Mouse (Mus musculus) myocyte (in vitro differentiated cells): ENCODE results near the gene Cldnd1. TPM values are rescaled to one million over a fixed set of nuclear protein-coding genes. Genes with fewer than 3 reads are reported as not detected.
A peak's percentile ranks its signal among the peaks of the same experiment; 100 is the strongest.

ENCODE experiments used
- H3K27me3 ChIP-seq: one replicate; pipeline ENCODE4 v1.6.1; 2011; ENCODE audit not compliant: control insufficient read depth, insufficient read depth, insufficient read length
- H3K36me3 ChIP-seq: one replicate; pipeline ENCODE4 v1.6.1; 2011; ENCODE audit not compliant: control insufficient read depth, insufficient read depth
- H3K4me2 ChIP-seq: one replicate; pipeline ENCODE4 v1.6.1; 2011; ENCODE audit warnings: low read depth, control low read depth
- H3K4me3 ChIP-seq: one replicate; pipeline ENCODE4 v1.5.1; 2011; ENCODE audit warnings: mild to moderate bottlenecking, control low read depth, moderate library complexity
- H3K79me2 ChIP-seq: one replicate; pipeline ENCODE4 v1.6.1; 2011; ENCODE audit not compliant: control insufficient read depth, insufficient read depth
- H3ac ChIP-seq: one replicate; pipeline ENCODE4 v1.6.1; 2011; ENCODE audit not compliant: control insufficient read depth, insufficient read length
- CEBPB ChIP-seq: IDR thresholded peaks from 2 replicates; pipeline ENCODE4 v1.6.1; 2011; ENCODE audit warnings: mild to moderate bottlenecking, moderate library complexity; ENCODE audit not compliant: poor library complexity, insufficient read depth, severe bottlenecking
- E2F4 ChIP-seq: IDR thresholded peaks from one replicate; pipeline ENCODE4 v1.6.1; 2011; ENCODE audit warnings: mild to moderate bottlenecking, control low read depth, moderate library complexity; ENCODE audit not compliant: insufficient read depth
- MAX ChIP-seq: IDR thresholded peaks from one replicate; pipeline ENCODE4 v1.6.1; 2011; ENCODE audit warnings: low read depth, mild to moderate bottlenecking, control low read depth
- MYOD1 ChIP-seq, 3 experiments: IDR thresholded peaks; one replicate each; pipeline ENCODE4 v1.6.1; 2011; ENCODE audit warnings: control low read depth in 2 of 3, low read depth in 2 of 3, mild to moderate bottlenecking in 2 of 3, moderate library complexity in 1 of 3; ENCODE audit not compliant: insufficient read length in 2 of 3, control insufficient read depth in 1 of 3
- MYOG ChIP-seq, 3 experiments: IDR thresholded peaks; one replicate each; pipeline ENCODE4 v1.6.1; 2011; ENCODE audit warnings: control low read depth in 2 of 3, low read depth in 2 of 3, mild to moderate bottlenecking in 2 of 3; ENCODE audit not compliant: insufficient read length in 2 of 3, control insufficient read depth in 1 of 3, insufficient read depth in 1 of 3
- POLR2A ChIP-seq: IDR thresholded peaks from one replicate; pipeline ENCODE4 v1.6.1; 2011; ENCODE audit warnings: low read depth, mild to moderate bottlenecking, control low read depth, moderate library complexity; ENCODE audit not compliant: insufficient read length
- POLR2AphosphoS2 ChIP-seq: IDR thresholded peaks from one replicate; pipeline ENCODE4 v1.6.1; 2011; ENCODE audit warnings: low read depth, control low read depth; ENCODE audit not compliant: insufficient read length
- REST ChIP-seq: IDR thresholded peaks from one replicate; pipeline ENCODE4 v1.6.1; 2011; ENCODE audit warnings: mild to moderate bottlenecking, control low read depth, moderate library complexity; ENCODE audit not compliant: insufficient read depth, insufficient read length
- SRF ChIP-seq: IDR thresholded peaks from one replicate; pipeline ENCODE4 v1.6.1; 2011; ENCODE audit warnings: low read depth; ENCODE audit not compliant: control insufficient read depth, insufficient read length
- TCF12 ChIP-seq: IDR thresholded peaks from one replicate; pipeline ENCODE4 v1.6.1; 2011; ENCODE audit warnings: mild to moderate bottlenecking, control low read depth; ENCODE audit not compliant: poor library complexity, insufficient read depth, severe bottlenecking
- TCF3 ChIP-seq: IDR thresholded peaks from one replicate; pipeline ENCODE4 v1.6.1; 2011; ENCODE audit warnings: low read depth, control low read depth; ENCODE audit not compliant: insufficient read length
- USF1 ChIP-seq: IDR thresholded peaks from one replicate; pipeline ENCODE4 v1.6.1; 2011; ENCODE audit warnings: low read depth, mild to moderate bottlenecking, control low read depth, moderate library complexity
- polyA plus RNA-seq: library from polyadenylated mRNA; unstranded; fragments of >200 nt; fragmentation: generic; extraction: Trizol; gene quantifications from one replicate; pipeline ENCODE4 v1.2.1, GENCODE M21; 2012; ENCODE audit warnings: missing spikeins

Gene Cldnd1
- polyA plus RNA-seq, 1 experiment, result 68.1 TPM

DNA sequence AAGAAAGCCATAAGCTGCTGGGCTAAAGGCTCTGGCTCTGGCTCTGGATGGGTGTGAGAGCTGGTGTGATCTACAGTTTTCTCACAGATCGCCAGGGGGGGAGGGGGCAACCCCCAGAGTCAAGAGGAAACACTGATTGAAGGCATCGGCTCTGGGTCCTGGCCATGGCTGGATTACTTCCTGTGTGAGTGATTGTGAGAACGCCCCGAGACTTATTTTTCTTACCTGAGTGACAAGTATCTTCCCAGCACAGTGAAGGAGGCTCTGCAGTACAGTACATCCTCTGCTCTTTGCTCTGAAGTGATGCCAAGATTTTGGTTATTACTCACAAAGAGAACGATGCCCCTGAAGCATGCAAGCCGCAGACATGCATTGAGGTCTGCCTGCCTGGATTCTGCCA is 25.9 kb upstream of the Cldnd1 start:
- Histone ChIP-seq H3K36me3 (no peaks in the 10 kb centered on the region), H3K79me2 (no peaks in the 10 kb centered on the region), H3K4me2 (peak overlapping the region; percentile 67), H3ac (no peak overlapping the region), H3K27me3 (no peaks in the 10 kb centered on the region), H3K4me3 (no peak overlapping the region)
- TF ChIP-seq E2F4 (no peak), CEBPB (no peak), POLR2A (no peak), MYOG (IDR thresholded peaks at IDR 0.05; ENCODE audit: control insufficient read depth in 1 of 3, insufficient read depth in 1 of 3, insufficient read length in 2 of 3, low read depth in 2 of 3) (no peak), SRF (no peak), TCF12 (no peak), MAX (no peak), TCF3 (no peak), MYOD1 (IDR thresholded peaks at IDR 0.05; ENCODE audit: control insufficient read depth in 1 of 3, insufficient read length in 2 of 3, low read depth in 2 of 3) (no peak), REST (no peak), POLR2AphosphoS2 (no peak), USF1 (no peak)

DNA sequence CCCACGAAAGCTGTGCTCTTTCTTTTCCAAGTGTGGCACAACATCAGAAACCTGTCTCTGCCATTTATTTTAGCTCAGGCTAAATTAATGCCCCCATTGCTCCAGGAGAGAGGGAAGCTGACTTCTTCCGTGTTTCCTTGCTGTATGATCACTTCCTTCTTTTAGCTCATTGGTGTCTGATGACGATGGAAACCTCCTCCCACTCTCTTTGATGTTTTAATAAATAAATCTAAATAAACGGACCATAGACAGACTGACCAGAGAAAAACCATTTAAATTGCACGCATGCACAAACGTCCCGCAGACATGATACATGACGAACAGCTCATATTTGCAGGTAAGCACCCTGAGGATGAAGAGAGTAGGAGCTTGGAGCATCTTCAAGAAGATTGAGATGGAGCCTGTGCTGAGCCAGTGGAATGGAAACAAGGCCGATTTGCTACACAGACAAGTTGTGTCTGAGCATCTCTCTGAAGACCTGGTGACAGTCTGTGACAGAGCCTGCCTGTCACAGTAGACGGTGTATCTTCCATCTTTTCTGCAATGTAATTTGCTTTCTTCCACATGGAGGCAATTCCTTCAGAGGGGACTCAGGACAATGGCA is 25.3 kb upstream of the Cldnd1 start:
- no peak for TF ChIP-seq SRF
- no peak for TF ChIP-seq TCF12
- no peak for TF ChIP-seq MAX
- TF ChIP-seq REST, result no peak
- TF ChIP-seq CEBPB, result no peak
- TF ChIP-seq POLR2A, result no peak
- peak overlapping the region; percentile 67 for H3K4me2 ChIP-seq
- H3K36me3 ChIP-seq, result no peaks in the 10 kb centered on the region
- H3K27me3 ChIP-seq, result no peaks in the 10 kb centered on the region
- H3ac ChIP-seq, result no peak overlapping the region
- no peak overlapping the region for H3K4me3 ChIP-seq
- no peaks in the 10 kb centered on the region for H3K79me2 ChIP-seq

DNA sequence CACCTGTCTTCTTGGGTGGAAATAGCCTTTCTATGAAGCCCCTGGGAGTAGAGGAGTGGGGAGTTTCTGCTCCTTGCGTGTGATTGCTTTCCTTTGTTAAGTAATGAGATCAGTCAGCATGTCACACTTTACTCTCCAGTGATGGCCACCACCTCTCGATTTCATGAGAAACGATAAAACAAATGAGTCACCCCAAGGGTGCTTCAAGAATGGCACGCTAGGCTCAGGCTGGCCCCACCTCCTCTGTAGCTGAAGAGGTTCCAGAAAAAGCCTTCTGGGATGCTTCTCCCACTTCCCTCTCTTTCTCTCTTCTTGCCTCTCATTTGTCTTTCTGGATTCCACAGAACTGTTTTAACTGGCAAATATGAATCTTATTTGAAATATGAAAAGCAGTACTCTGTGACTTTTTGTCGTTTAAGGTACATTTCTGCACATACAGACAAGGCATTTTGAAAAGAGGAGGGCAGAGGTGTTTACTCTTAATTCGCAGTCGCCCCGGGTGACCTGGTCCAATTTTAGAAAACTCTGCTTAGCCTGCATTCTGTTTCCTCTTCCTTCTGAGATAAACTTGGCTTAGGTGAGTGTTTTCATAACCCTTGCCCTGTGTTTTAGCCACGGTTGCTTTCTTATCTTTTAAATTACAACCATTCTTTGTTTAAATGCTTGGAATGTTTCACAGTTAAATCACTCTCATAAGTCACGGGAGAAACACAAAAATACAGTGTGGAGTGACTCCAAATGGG is 24.2 kb upstream of the Cldnd1 start:
- Histone ChIP-seq H3ac (no peak overlapping the region), H3K36me3 (no peaks in the 10 kb centered on the region), H3K79me2 (no peaks in the 10 kb centered on the region), H3K4me3 (no peak overlapping the region), H3K4me2 (peak overlapping the region; percentile 67), H3K27me3 (no peaks in the 10 kb centered on the region)
- peak; percentile 61; the same call in 1 of the 2 replicates for TF ChIP-seq CEBPB
- TF ChIP-seq POLR2AphosphoS2, result no peak

DNA sequence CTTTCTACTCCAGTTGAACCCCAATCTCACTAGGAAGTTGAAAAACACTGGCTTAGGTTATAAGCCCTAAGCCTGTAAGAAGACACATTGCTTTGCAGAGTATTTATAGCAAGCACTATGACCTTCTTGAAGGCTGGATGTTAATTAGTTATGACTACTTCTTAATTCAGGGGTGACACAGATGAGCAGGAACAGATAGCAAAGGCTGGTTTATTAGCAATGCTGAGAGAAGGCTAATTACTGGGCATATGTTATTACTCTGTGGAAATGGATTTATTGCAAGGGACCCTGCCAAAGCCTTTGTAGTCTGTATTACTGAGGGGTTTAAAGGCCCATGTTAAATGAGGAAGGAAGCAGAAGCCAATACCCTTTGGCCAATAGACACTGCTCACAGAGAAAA is 22.7 kb upstream of the Cldnd1 start:
- H3K4me2 ChIP-seq, result no peak overlapping the region
- no peaks in the 10 kb centered on the region for H3K36me3 ChIP-seq
- no peak overlapping the region for H3ac ChIP-seq
- TF ChIP-seq E2F4, result no peak
- TF ChIP-seq POLR2AphosphoS2, result no peak
- no peak for TF ChIP-seq REST
- TF ChIP-seq MAX, result no peak
- TF ChIP-seq MYOG (IDR thresholded peaks at IDR 0.05; ENCODE audit: control insufficient read depth in 1 of 3, insufficient read depth in 1 of 3, insufficient read length in 2 of 3, low read depth in 2 of 3), result no peak
- no peak for TF ChIP-seq USF1
- no peaks in the 10 kb centered on the region for H3K79me2 ChIP-seq
- H3K27me3 ChIP-seq, result no peaks in the 10 kb centered on the region
- no peak overlapping the region for H3K4me3 ChIP-seq

DNA sequence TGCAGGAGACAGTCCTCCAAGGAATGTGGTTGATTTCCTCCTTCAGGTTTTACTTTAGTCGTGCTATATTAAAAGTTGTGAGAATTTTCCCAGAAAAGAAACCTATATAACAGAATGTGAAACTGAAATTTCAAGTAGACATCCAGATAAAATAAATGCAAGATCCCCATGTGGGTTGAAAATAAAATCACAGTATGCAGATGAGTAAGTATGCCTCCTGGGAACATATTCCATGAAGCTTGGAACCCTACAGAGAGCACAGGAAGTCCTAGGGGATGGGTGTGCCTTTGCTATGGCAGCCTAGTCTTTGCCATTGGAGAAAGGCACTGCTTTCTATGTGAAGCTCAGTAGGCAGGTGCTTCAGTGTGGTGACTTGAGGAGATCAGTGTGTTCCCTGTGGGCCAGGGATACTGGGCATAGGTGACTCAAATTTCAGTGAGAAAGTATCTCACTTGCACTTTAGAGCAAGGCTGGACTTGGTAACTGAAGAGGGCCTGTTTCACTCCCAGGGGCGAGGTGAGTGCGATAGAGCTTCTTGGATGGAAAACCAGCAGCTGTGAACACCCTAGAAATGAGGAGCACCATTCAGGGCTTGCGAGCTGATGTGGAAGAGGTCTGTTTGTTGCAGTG is 20.3 kb upstream of the Cldnd1 start:
- TF ChIP-seq POLR2AphosphoS2, result no peak
- TF ChIP-seq MYOG (IDR thresholded peaks at IDR 0.05; ENCODE audit: control insufficient read depth in 1 of 3, insufficient read depth in 1 of 3, insufficient read length in 2 of 3, low read depth in 2 of 3), result no peak
- no peak for TF ChIP-seq REST
- TF ChIP-seq MYOD1 (IDR thresholded peaks at IDR 0.05; ENCODE audit: control insufficient read depth in 1 of 3, insufficient read length in 2 of 3, low read depth in 2 of 3), result no peak
- no peak for TF ChIP-seq POLR2A
- TF ChIP-seq TCF12, result no peak
- TF ChIP-seq CEBPB, result no peak
- TF ChIP-seq TCF3, result no peak
- no peak for TF ChIP-seq MAX
- no peak for TF ChIP-seq USF1
- TF ChIP-seq SRF, result no peak
- no peak for TF ChIP-seq E2F4
- no peak overlapping the region for H3K4me2 ChIP-seq
- H3ac ChIP-seq, result no peak overlapping the region
- H3K4me3 ChIP-seq, result no peak overlapping the region
- H3K79me2 ChIP-seq, result no peaks in the 10 kb centered on the region
- no peaks in the 10 kb centered on the region for H3K27me3 ChIP-seq
- H3K36me3 ChIP-seq, result no peaks in the 10 kb centered on the region
